Mouse (Mus musculus) embryonic facial prominence, embryonic 15.5 days (tissue): Measurements from ENCODE around the gene Kcnmb1. TPM values are rescaled to one million over a fixed set of nuclear protein-coding genes. Genes with fewer than 3 reads are reported as not detected.

ENCODE experiments used
- ATAC-seq: fragments of 200-750 bp; cut with Nextera tagmentation; 2 replicates; pipeline ENCODE4 v1.8.0; 2017; ENCODE audit warnings: low read depth, moderate TSS enrichment; ENCODE audit not compliant: insufficient number of reproducible peaks, low FRiP score, low TSS enrichment
- H3K27ac ChIP-seq: fragments of 300-500 bp; sonication (generic); replicated peaks from 2 replicates; pipeline ENCODE4 v1.5.1; 2015; ENCODE audit warnings: mild to moderate bottlenecking, inconsistent platforms
- H3K27me3 ChIP-seq: fragments of 300-500 bp; sonication (generic); 2 replicates; pipeline ENCODE4 v1.6.1; 2015; ENCODE audit warnings: inconsistent platforms
- H3K36me3 ChIP-seq: fragments of 300-500 bp; sonication (generic); 2 replicates; pipeline ENCODE4 v1.6.1; 2015; ENCODE audit warnings: mild to moderate bottlenecking, inconsistent platforms
- H3K4me1 ChIP-seq: fragments of 300-500 bp; sonication (generic); 2 replicates; pipeline ENCODE4 v1.6.1; 2015; ENCODE audit warnings: inconsistent platforms
- H3K4me2 ChIP-seq: fragments of 300-500 bp; sonication (generic); replicated peaks from 2 replicates; pipeline ENCODE4 v1.6.1; 2015; ENCODE audit warnings: mild to moderate bottlenecking, inconsistent platforms
- H3K4me3 ChIP-seq: fragments of 300-500 bp; sonication (generic); replicated peaks from 2 replicates; pipeline ENCODE4 v1.5.1; 2015; ENCODE audit warnings: mild to moderate bottlenecking, inconsistent platforms
- H3K9ac ChIP-seq: fragments of 300-500 bp; sonication (generic); 2 replicates; pipeline ENCODE4 v1.6.1; 2015; ENCODE audit warnings: inconsistent platforms
- H3K9me3 ChIP-seq: fragments of 300-500 bp; sonication (generic); replicated peaks from 2 replicates; pipeline ENCODE4 v1.6.1; 2016; ENCODE audit warnings: inconsistent platforms
- WGBS: fragments of 180-500 bp; shearing (Covaris S2); methylation state at CpG from one replicate; pipeline ENCODE4 v1.1.7; 2015; 5-methylcytosine and 5-hydroxymethylcytosine counted together
- polyA plus RNA-seq: library from polyadenylated mRNA; unstranded; fragments of >200 nt; fragmentation: Nextera tagmentation; extraction: Ambion mirVana; gene quantifications from 2 replicates; pipeline ENCODE4 v1.2.1, GENCODE M21; 2015

Gene Kcnmb1
- polyA plus RNA-seq, 1 experiment from 2014 or later = 0.19 TPM

DNA sequence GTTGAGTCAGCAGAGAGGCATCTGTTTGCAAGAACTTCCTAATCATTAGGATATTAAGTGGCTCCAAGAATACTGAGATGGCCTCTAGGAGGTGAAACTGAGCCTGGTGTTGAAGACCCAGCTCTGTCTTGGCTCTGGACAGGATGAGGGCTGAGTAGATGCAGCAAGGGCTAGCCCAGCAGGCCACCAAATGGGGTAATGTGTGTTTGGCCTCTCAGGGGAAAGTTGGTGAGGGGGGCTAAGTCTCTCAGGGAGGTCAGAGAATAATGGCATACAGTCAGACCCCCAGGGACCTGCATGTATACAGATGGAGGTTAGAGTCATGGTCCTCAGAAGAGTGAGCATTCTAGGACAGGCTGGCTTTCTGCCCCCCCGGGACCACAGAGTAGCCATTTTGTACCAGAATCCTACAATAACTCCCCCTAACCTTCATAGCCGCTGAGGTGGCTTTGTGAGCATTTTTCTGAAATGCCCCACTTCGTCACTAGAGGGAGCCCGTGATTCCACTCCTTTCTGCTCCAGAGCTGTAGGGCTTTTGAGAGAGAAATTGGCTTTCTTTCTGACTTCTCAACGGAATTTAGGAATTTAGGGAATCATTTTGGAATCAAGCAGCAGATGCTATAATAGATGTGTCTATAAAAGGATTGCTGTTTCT, 39.3 kb downstream of the Kcnmb1 start:
- H3K36me3 ChIP-seq = no peaks in the 10 kb centered on the region
- no peak; the same call in 1 of the 2 replicates for ATAC-seq

DNA sequence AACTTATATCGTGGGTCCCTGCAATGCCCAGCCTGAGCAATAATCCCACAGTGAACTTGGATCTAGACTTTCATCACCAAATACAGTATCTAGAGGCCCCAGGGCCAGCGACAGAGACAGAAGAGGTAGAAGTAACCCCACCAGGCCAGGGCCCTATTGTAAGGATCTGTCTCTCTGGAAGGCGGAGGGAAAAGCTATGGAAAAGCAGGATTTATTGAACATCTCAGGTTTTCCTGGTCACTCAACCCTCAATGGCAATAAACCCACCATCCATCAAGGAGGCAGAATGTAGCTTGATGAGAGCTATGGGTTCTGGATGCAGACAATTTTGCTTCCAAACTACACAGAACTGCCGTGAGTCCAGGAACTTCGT, 39.8 kb downstream of the Kcnmb1 start:
- 74% methylated on average over 5 of the region's 5 CpGs for WGBS
- no peak for ATAC-seq
- H3K27me3 ChIP-seq = no peaks in the 10 kb centered on the region

More for the DNA sequence above, 39.3 kb downstream of the Kcnmb1 start:
- Histone ChIP-seq H3K4me1 (no peaks in the 10 kb centered on the region), H3K4me2 (no peak overlapping the region), H3K27ac (no peak overlapping the region), H3K4me3 (no peak overlapping the region), H3K27me3 (no peaks in the 10 kb centered on the region), H3K9me3 (no peaks in the 10 kb centered on the region), H3K9ac (no peak overlapping the region)
- 7% methylated on average over 5 of the region's 5 CpGs for WGBS

DNA sequence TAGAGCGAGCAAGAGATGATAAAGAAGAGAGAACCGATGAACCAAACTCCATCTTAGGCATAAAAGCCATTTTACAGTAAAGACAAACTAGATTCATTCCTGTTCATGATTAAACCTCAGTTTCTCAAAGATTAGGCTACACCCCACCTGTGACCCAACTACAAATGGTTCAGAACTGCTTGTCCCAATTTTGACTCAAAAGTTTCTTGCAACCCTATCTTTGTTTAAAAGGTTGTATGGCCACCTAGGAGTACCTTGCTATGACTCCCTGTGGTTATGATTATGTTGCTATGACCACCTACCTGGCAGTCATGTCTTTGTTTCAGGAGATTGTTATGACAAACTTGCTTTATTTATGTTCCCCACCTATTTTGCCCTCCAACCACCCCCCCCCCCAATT, 44.8 kb downstream of the Kcnmb1 start:
- no peak for ATAC-seq
- no peaks in the 10 kb centered on the region for H3K27me3 ChIP-seq
- H3K9ac ChIP-seq = no peak overlapping the region
- no peaks in the 10 kb centered on the region for H3K9me3 ChIP-seq
- no peak overlapping the region for H3K4me3 ChIP-seq
- WGBS = 79% methylated on average over 2 of the region's 2 CpGs
- no peaks in the 10 kb centered on the region for H3K36me3 ChIP-seq
- H3K27ac ChIP-seq = no peak overlapping the region
- 0 out of 2 replicates have a peak, but pooled peaks cover 5% of the 10 kb centered on the region for H3K4me1 ChIP-seq
- H3K4me2 ChIP-seq = no peak overlapping the region

More for the DNA sequence above, 39.8 kb downstream of the Kcnmb1 start:
- H3K9ac ChIP-seq = no peak overlapping the region
- no peak overlapping the region for H3K4me3 ChIP-seq
- H3K4me2 ChIP-seq = no peak overlapping the region
- no peaks in the 10 kb centered on the region for H3K36me3 ChIP-seq
- no peaks in the 10 kb centered on the region for H3K4me1 ChIP-seq
- H3K9me3 ChIP-seq = no peaks in the 10 kb centered on the region
- no peak overlapping the region for H3K27ac ChIP-seq

DNA sequence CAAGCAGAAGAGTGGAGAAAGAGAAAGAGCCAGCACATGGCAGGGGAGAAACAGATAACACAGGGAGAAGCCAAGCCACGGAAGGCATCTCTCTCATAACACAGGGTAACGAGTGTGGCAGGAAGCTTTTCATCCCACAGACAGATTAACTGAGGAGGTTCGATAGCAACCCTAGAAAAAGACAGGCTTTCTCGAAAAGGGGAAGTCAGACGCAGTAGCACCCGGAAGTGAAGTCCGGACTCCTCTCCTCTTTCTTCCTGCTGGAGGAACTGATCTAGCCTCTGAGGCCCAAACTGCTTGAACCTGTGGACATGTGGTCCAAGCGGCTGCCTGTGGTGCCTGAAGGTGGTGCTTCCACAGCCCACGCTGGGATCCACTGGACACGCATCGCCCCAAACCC, 45.4 kb downstream of the Kcnmb1 start:
- no peak overlapping the region for H3K4me3 ChIP-seq
- no peaks in the 10 kb centered on the region for H3K27me3 ChIP-seq
- ATAC-seq = no peak
- H3K9me3 ChIP-seq = no peaks in the 10 kb centered on the region
- 87% methylated on average over 11 of the region's 11 CpGs for WGBS
- H3K4me1 ChIP-seq = 0 out of 2 replicates have a peak, but pooled peaks cover 5% of the 10 kb centered on the region
- H3K4me2 ChIP-seq = no peak overlapping the region
- no peak overlapping the region for H3K9ac ChIP-seq
- no peaks in the 10 kb centered on the region for H3K36me3 ChIP-seq
- H3K27ac ChIP-seq = no peak overlapping the region

DNA sequence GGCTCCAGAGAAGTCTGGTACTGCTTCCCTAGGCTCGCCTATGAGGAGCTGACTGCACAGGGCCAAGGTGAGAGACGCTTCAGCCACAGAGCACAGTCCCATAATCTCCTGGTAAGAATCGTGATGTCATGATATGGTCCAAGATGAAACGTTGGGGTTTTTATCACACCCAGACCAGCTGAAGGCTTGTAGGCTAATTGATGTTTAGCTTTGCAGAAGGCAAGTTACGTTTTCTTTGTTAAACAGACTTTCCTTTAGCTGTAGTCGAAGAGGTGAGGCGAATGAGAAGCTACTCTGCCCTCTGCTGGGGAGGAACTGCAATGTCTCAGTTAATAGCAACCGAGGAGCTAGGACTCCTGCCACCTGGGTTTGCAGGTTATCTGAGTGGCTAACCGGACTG, 45.9 kb downstream of the Kcnmb1 start:
- no peak overlapping the region for H3K4me3 ChIP-seq
- ATAC-seq = no peak
- no peak overlapping the region for H3K4me2 ChIP-seq
- H3K27ac ChIP-seq = no peak overlapping the region
- no peak overlapping the region for H3K9ac ChIP-seq
- 0 out of 2 replicates have a peak, but pooled peaks cover 5% of the 10 kb centered on the region for H3K4me1 ChIP-seq
- H3K36me3 ChIP-seq = no peaks in the 10 kb centered on the region
- no peaks in the 10 kb centered on the region for H3K27me3 ChIP-seq
- WGBS = 40% methylated on average over 9 of the region's 9 CpGs
- no peaks in the 10 kb centered on the region for H3K9me3 ChIP-seq

DNA sequence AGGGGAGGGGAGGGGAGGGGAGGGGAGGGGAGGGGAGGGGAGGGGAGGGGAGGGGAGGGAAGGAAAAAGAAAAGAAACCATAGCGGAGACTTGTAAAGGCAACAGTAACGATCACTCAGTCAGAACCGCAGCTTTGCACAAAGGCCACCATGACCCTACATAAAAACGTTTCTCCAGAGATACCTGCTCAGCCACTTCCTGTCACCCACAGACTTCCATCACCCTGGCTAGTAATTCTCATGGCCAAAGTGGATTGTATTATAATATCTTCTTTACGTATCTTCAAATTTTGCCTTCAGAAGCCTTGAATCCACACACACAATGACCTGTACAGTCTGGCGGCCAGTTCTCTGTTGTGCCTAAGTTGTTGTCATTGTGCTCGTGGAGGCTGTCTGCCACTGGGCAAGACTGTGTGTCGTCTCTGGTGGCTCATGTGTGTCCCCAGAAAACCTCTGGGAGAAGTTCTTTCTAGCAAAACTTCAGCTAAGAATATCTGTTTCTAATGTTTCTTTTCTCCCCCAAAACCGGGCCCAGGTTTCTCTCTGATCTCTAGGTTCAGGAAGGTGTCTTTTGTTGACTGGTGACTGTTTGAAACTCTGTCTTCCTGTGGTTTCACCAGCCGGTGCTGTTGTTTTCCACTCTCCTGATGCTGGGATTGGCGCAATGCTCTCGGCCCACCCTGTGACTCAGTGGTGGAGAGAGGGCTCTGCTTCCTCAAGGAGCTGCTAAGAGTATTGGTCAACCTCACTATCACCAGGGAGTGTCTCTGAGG, 46.7 kb downstream of the Kcnmb1 start:
- H3K27ac ChIP-seq = no peak overlapping the region
- no peaks in the 10 kb centered on the region for H3K36me3 ChIP-seq
- no peak overlapping the region for H3K4me2 ChIP-seq
- H3K9ac ChIP-seq = no peak overlapping the region
- H3K27me3 ChIP-seq = no peaks in the 10 kb centered on the region
- H3K4me1 ChIP-seq = 0 out of 2 replicates have a peak, but pooled peaks cover 5% of the 10 kb centered on the region
- ATAC-seq = 0 out of 2 replicates have a peak, but pooled peaks have one; percentile 13
- H3K9me3 ChIP-seq = no peaks in the 10 kb centered on the region
- H3K4me3 ChIP-seq = no peak overlapping the region
- 79% methylated on average over 12 of the region's 12 CpGs for WGBS

DNA sequence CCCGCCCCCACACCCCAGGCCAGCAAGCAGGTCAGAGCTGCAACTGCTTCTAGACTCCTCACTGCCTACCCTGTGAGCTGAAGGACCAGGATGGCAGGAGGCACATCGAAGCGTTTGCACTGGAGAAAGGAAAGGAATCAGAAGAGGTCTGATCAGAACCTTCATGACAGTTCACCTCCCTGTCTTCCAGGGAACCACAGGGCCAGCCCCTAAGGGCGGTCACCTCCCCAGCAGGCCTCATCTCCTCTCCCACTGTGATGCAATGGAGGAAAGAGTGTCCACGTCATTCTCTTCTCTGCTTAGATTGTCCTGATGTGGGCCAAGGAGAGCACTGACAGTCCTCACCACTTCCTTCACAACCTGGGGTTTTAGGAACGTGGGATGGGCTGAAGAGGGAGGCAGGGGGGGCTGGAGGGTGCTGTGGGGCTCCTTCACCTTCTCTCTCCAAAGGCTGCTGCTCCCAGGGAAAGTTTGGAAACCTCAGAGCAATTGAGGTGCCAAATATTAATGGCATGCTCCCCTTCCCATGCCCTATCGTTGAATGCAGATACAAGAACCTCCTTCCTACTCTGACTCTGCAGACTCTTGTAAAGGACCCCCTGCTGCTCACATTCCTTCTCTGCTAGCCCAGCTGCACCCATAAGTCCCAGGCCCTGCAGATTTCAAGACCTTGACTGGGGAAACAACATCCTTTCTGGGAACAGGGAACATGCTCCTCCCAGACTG, 47.5 kb downstream of the Kcnmb1 start:
- no peaks in the 10 kb centered on the region for H3K36me3 ChIP-seq
- H3K27me3 ChIP-seq = no peaks in the 10 kb centered on the region
- H3K4me1 ChIP-seq = 0 out of 2 replicates have a peak, but pooled peaks cover 5% of the 10 kb centered on the region
- H3K27ac ChIP-seq = peak overlapping the region; percentile 39; the same call in 1 of the 2 replicates
- no peaks in the 10 kb centered on the region for H3K9me3 ChIP-seq
- no peak overlapping the region for H3K4me2 ChIP-seq
- no peak for ATAC-seq
- 68% methylated on average over 7 of the region's 7 CpGs for WGBS
- H3K9ac ChIP-seq = no peak overlapping the region
- H3K4me3 ChIP-seq = no peak overlapping the region

DNA sequence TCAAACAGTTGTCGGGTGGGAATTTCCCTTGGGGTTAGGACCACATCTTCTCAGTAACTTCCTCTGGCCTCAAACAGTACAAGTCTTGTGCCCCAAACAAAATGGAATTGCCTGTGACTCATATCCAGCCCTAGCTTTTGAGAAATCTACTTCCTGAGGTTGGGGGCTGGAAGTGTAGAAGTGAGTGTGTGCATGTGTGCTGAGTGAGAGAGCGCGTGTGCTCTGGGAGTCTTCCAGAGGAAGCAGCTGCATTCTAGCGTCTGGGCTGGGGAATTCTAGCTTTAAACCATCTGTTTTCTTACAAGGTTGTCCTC, 48.0 kb downstream of the Kcnmb1 start:
- WGBS = 30% methylated on average over 4 of the region's 4 CpGs
- ATAC-seq = peak; percentile 39; the same call in 1 of the 2 replicates
- no peaks in the 10 kb centered on the region for H3K9me3 ChIP-seq
- H3K4me3 ChIP-seq = no peak overlapping the region
- no peaks in the 10 kb centered on the region for H3K36me3 ChIP-seq
- H3K27ac ChIP-seq = peak overlapping the region; percentile 39; the same call in 1 of the 2 replicates
- no peaks in the 10 kb centered on the region for H3K27me3 ChIP-seq
- H3K9ac ChIP-seq = no peak overlapping the region
- H3K4me1 ChIP-seq = 0 out of 2 replicates have a peak, but pooled peaks cover 5% of the 10 kb centered on the region
- H3K4me2 ChIP-seq = no peak overlapping the region

DNA sequence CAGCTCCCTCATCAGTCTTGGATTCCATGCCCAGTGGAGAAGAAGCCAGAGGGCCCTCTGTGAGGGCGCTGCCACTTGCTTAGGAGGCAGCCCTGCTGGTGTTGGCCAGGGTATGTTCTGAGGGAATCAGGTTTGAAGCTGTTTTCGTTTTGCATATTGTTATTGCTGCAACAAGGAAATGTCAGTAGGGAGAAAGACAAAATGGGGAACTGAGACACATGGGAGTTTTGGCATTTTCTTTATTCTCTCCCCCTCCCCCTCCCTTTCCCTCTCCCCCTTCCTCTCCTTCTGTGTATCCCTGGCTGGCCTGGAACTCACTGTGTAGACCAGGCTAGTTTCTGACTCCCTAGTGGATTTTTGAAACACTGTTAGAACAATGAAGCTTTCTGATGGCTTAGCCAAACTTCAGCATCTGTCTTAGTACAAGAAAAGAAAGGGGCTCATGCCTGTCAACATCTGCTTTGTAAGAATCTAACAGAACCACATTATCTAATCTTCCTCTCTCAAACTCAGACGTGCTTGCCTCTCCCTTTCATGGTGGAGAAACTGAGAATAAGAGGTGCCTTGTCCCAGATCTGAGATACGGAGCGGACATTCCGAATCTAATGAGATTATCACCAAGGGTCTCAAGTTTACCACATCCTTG, 49.3 kb downstream of the Kcnmb1 start:
- 49% methylated on average over 6 of the region's 6 CpGs for WGBS
- H3K4me2 ChIP-seq = no peak overlapping the region

More for the DNA sequence above, 49.3 kb downstream of the Kcnmb1 start:
- H3K27me3 ChIP-seq = no peaks in the 10 kb centered on the region
- H3K9me3 ChIP-seq = no peaks in the 10 kb centered on the region
- ATAC-seq = no peak
- no peak overlapping the region for H3K4me3 ChIP-seq
- H3K9ac ChIP-seq = no peak overlapping the region
- 0 out of 2 replicates have a peak, but pooled peaks cover 5% of the 10 kb centered on the region for H3K4me1 ChIP-seq
- no peaks in the 10 kb centered on the region for H3K36me3 ChIP-seq
- no peak overlapping the region; the same call in 1 of the 2 replicates for H3K27ac ChIP-seq
